In the genomic region with DNA sequence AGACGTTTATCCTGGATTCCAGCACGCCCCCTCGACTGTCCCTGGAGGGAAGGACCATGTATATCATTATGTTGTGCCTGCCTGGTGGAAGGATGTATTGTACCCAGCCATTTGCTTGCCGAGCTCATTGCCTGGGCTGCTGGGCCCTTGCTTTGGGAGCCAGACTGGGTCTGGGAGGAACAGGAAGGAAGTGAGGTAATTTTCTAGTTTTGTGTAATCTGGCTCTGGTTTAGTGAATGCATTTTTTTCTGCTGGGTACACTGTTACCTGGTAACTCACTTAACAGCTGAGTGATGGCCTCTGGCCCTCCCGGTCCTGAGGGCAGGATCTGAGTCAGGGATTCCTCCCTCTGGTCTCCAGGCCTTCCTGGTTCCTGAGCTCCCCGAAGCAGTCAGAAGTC, we compare ENCODE assay signal across 9 mouse cellular contexts. TPM values are rescaled to one million over a fixed set of nuclear protein-coding genes. Genes with fewer than 3 reads are reported as not detected.
DNase-seq lines count a peak whose midpoint lies in the region; ATAC-seq and TF ChIP-seq lines count a peak whose summit lies in the region.
"Had no signal": no experiment of that assay in that cellular context is flagged by ENCODE, and none has a peak within 500 bp of the region (broad histone marks: within the 10 kb centered on the region; RNA-seq: fewer than 3 reads in every experiment).

No protein-coding gene starts in this region.

- H3K4me1 ChIP-seq in liver, embryonic 14.5 days (replicated peaks; ENCODE audit: control insufficient read depth in 2 of 2, insufficient read depth in 2 of 2, low read length in 1 of 2), result peaks cover 0 to 10% of the 10 kb centered on the region in 2 experiments; a peak in 3 of 4 replicates
- H3K4me1 ChIP-seq in midbrain, embryonic 13.5 days (replicated peaks), result peaks cover 24% of the 10 kb centered on the region

- no peak overlapping the region for H3K27ac ChIP-seq in liver, embryonic 14.5 days
- H3K27ac ChIP-seq in midbrain, embryonic 13.5 days, result no peak overlapping the region
- H3K27ac ChIP-seq: liver, embryonic 13.5 days had no signal

- H3K4me3 ChIP-seq in liver, embryonic 14.5 days (ENCODE audit: insufficient read depth in 1 of 2, low read depth in 2 of 2, low read length in 2 of 2), result no peak overlapping the region
- no peak overlapping the region for H3K4me3 ChIP-seq in midbrain, embryonic 13.5 days (replicated peaks)
- H3K4me3 ChIP-seq: liver, embryonic 13.5 days had no signal

- H3K9ac ChIP-seq in liver, embryonic 14.5 days (replicated peaks), result no peak overlapping the region
- H3K9ac ChIP-seq in midbrain, embryonic 13.5 days (replicated peaks), result no peak overlapping the region
- H3K9ac ChIP-seq: liver, embryonic 13.5 days had no signal

- H3K9me3 ChIP-seq in liver, embryonic 14.5 days (ENCODE audit: control insufficient read depth, low read length), result no peaks in the 10 kb centered on the region
- H3K9me3 ChIP-seq in midbrain, embryonic 13.5 days, result no peaks in the 10 kb centered on the region
- H3K9me3 ChIP-seq: liver, embryonic 13.5 days had no signal

- peak; percentile 31; the same call in 1 of the 2 replicates for ATAC-seq in liver, embryonic 14.5 days (ENCODE audit: insufficient read depth)
- ATAC-seq in common myeloid progenitor, adult 5-6 weeks (replicated peaks; ENCODE audit: low read depth, poor library complexity, severe bottlenecking), result peak; percentile 52
- peak; percentile 69 to 70 for ATAC-seq in hematopoietic stem cell, adult 5-6 weeks (replicated peaks in 1 of 2; ENCODE audit: insufficient read depth in 1 of 2, low FRiP score in 2 of 2, low TSS enrichment in 1 of 2, low read depth in 1 of 2, poor library complexity in 2 of 2, severe bottlenecking in 2 of 2)
- peak; percentile 43 for ATAC-seq in midbrain, embryonic 13.5 days

- no peak overlapping the region for H3K4me2 ChIP-seq in liver, embryonic 14.5 days (ENCODE audit: low read depth)
- no peak overlapping the region for H3K4me2 ChIP-seq in midbrain, embryonic 13.5 days (replicated peaks)
- H3K4me2 ChIP-seq: liver, embryonic 13.5 days had no signal

- no peaks in the 10 kb centered on the region for H3K27me3 ChIP-seq in liver, embryonic 14.5 days (ENCODE audit: control insufficient read depth, insufficient read depth, low read length)
- H3K27me3 ChIP-seq in midbrain, embryonic 13.5 days, result no peaks in the 10 kb centered on the region
- H3K27me3 ChIP-seq: liver, embryonic 13.5 days had no signal

- DNase-seq in liver, embryonic 14.5 days (ENCODE audit: low read depth in 3 of 3, low spot score in 3 of 3), result no peak
- DNase-seq in liver, result no peak
- DNase-seq in ovary, postnatal 36 days (ENCODE audit: low spot score), result no peak
- DNase-seq in urinary bladder, postnatal 4 days (ENCODE audit: low spot score in 2 of 2), result no peak
- no peak for DNase-seq in right cerebral cortex, postnatal 14 days
- DNase-seq: liver, embryonic 13.5 days had no signal

- TF ChIP-seq CTCF in liver, embryonic 14.5 days (IDR thresholded peaks at IDR 0.05; ENCODE audit: low read depth), result no peak

- 29% methylated on average over 6 of the region's 6 CpGs for WGBS in liver, embryonic 14.5 days (ENCODE audit: insufficient replicate concordance)
- 21% methylated on average over 6 of the region's 6 CpGs for WGBS in midbrain, embryonic 13.5 days

- TF ChIP-seq EP300 in liver, embryonic 14.5 days (IDR thresholded peaks at IDR 0.05; ENCODE audit: low read depth), result no peak

- no peaks in the 10 kb centered on the region for H3K36me3 ChIP-seq in liver, embryonic 14.5 days (replicated peaks; ENCODE audit: control insufficient read depth, insufficient read depth, low read depth)
- no peaks in the 10 kb centered on the region for H3K36me3 ChIP-seq in midbrain, embryonic 13.5 days
- H3K36me3 ChIP-seq: liver, embryonic 13.5 days had no signal

RNA-seq across cellular contexts. Expression of gene Mgat5, which starts 35.1 kb away (rescaled TPM):
- 0.56 and 0.67 TPM in 2 replicates for polyA plus RNA-seq in liver, embryonic 14.5 days (2012; rRNA removed)
- 0.54 and 0.62 TPM in 2 replicates for polyA plus RNA-seq in liver, embryonic 14.5 days (2014; fragmentation: Nextera tagmentation; extraction: Ambion mirVana)
- total RNA-seq in common myeloid progenitor, adult 5-6 weeks (2017), result 59.3 and 66.2 TPM in 2 replicates
- 38.4 and 39.1 TPM in 2 replicates for total RNA-seq in hematopoietic stem cell, adult 5-6 weeks (2017)
- polyA plus RNA-seq in midbrain, embryonic 13.5 days (2015; fragmentation: Nextera tagmentation; extraction: Ambion mirVana), result 12.4 and 13.8 TPM in 2 replicates
